Mouse (Mus musculus) kidney, embryonic 15.5 days (tissue): Measurements from ENCODE around the gene G430095P16Rik. TPM values are rescaled to one million over a fixed set of nuclear protein-coding genes. Genes with fewer than 3 reads are reported as not detected.

Source experiments
- polyA plus RNA-seq: library from polyadenylated mRNA; unstranded; fragments of >200 nt; fragmentation: Nextera tagmentation; extraction: Ambion mirVana; gene quantifications from 2 replicates; pipeline ENCODE4 v1.2.1, GENCODE M21; 2015

G430095P16Rik gene
- polyA plus RNA-seq, 1 experiment from 2014 or later = 2.3 TPM

Other genes starting within 250 kb of the G430095P16Rik start
- 73.4 and 80.3 TPM in 2 replicates for gene Ier2, start 60.2 kb upstream of the G430095P16Rik start, polyA plus RNA-seq
- gene Trmt1, start 36.7 kb upstream of the G430095P16Rik start, polyA plus RNA-seq = 68.7 and 73.8 TPM in 2 replicates
- gene Nacc1, start 35.1 kb upstream of the G430095P16Rik start, polyA plus RNA-seq = 23.9 and 25.6 TPM in 2 replicates
- gene Lyl1, start 21.6 kb upstream of the G430095P16Rik start, polyA plus RNA-seq = 7.6 and 7.8 TPM in 2 replicates
- 14.2 and 15.5 TPM in 2 replicates for gene Nfix, start 77.3 kb downstream of the G430095P16Rik start, polyA plus RNA-seq
- gene Dand5, start 99.8 kb downstream of the G430095P16Rik start, polyA plus RNA-seq = 6.3 and 7.0 TPM in 2 replicates
- 52.6 and 53.0 TPM in 2 replicates for gene Gadd45gip1, start 108.5 kb downstream of the G430095P16Rik start, polyA plus RNA-seq
- 112 and 122 TPM in 2 replicates for gene Rad23a, start 117.7 kb downstream of the G430095P16Rik start, polyA plus RNA-seq
- gene Calr, start 123.9 kb downstream of the G430095P16Rik start, polyA plus RNA-seq = 1,039 and 1,041 TPM in 2 replicates
- 102 and 103 TPM in 2 replicates for gene Farsa, start 134.0 kb downstream of the G430095P16Rik start, polyA plus RNA-seq
- gene Syce2, start 149.1 kb downstream of the G430095P16Rik start, polyA plus RNA-seq = 66.5 and 70.3 TPM in 2 replicates
- 49.8 and 51.2 TPM in 2 replicates for gene Gcdh, start 170.9 kb downstream of the G430095P16Rik start, polyA plus RNA-seq
- 3.4 and 7.2 TPM in 2 replicates for gene Klf1, start 178.9 kb downstream of the G430095P16Rik start, polyA plus RNA-seq
- 8.3 and 8.6 TPM in 2 replicates for gene Dnase2a, start 185.6 kb downstream of the G430095P16Rik start, polyA plus RNA-seq
- gene Mast1, start 214.4 kb downstream of the G430095P16Rik start, polyA plus RNA-seq = 0.40 and 0.48 TPM in 2 replicates
- gene Rtbdn, start 224.0 kb downstream of the G430095P16Rik start, polyA plus RNA-seq = 0.45 and 0.49 TPM in 2 replicates
- gene Gm49661, start 246.4 kb downstream of the G430095P16Rik start, polyA plus RNA-seq = not detected in 2 replicates
- gene Prdx2, start 246.6 kb downstream of the G430095P16Rik start, polyA plus RNA-seq = 808 and 824 TPM in 2 replicates
- 125 and 129 TPM in 2 replicates for gene Rnaseh2a, start 246.8 kb downstream of the G430095P16Rik start, polyA plus RNA-seq